Mouse (Mus musculus) megakaryocyte, adult 5-6 weeks (primary cell): ENCODE data around the gene Rcsd1. TPM values are rescaled to one million over a fixed set of nuclear protein-coding genes. Genes with fewer than 3 reads are reported as not detected.

Source experiments
- total RNA-seq, 2 experiments: library from RNA; stranded (forward) in 1 of 2; stranded (reverse) in 1 of 2; fragments of 153-499, 151-499 nt in 1 of 2; fragments of 221-1000, 200-1000 nt in 1 of 2; gene quantifications; 2 replicates each; pipeline versions ENCODE4 v1.2.3 to v1.2.4; 2015 to 2017

Gene Rcsd1
- total RNA-seq, 2 experiments from 2014 or later, result 88.8 to 184 TPM

Other genes starting within 250 kb of the Rcsd1 start
- 13.6 and 14.2 TPM in 2 replicates for gene Dcaf6, start 249.3 kb downstream of the Rcsd1 start, total RNA-seq (2015)
- gene Dcaf6, start 249.3 kb downstream of the Rcsd1 start, total RNA-seq (2017), result 16.7 and 17.5 TPM in 2 replicates
- gene Mpc2, start 249.1 kb downstream of the Rcsd1 start, total RNA-seq (2015), result 174 and 187 TPM in 2 replicates
- gene Mpc2, start 249.1 kb downstream of the Rcsd1 start, total RNA-seq (2017), result 122 and 145 TPM in 2 replicates
- 0.27 TPM in 1 of 2 replicates, not detected in the other for gene Adcy10, start 224.6 kb downstream of the Rcsd1 start, total RNA-seq (2015)
- 0.33 TPM in 1 of 2 replicates, not detected in the other for gene Adcy10, start 224.6 kb downstream of the Rcsd1 start, total RNA-seq (2017)
- 1.3 and 2.1 TPM in 2 replicates for gene Mpzl1, start 75.2 kb downstream of the Rcsd1 start, total RNA-seq (2015)
- 0.22 and 3.1 TPM in 2 replicates for gene Mpzl1, start 75.2 kb downstream of the Rcsd1 start, total RNA-seq (2017)
- 263 and 307 TPM in 2 replicates for gene Creg1, start 54.0 kb upstream of the Rcsd1 start, total RNA-seq (2015)
- gene Creg1, start 54.0 kb upstream of the Rcsd1 start, total RNA-seq (2017), result 140 and 147 TPM in 2 replicates
- gene Cd247, start 78.9 kb upstream of the Rcsd1 start, total RNA-seq (2015), result 1.1 and 2.8 TPM in 2 replicates
- 2.1 and 3.7 TPM in 2 replicates for gene Cd247, start 78.9 kb upstream of the Rcsd1 start, total RNA-seq (2017)